Mouse (Mus musculus): ENCODE measurements around the gene Tmem144. TPM values are rescaled to one million over a fixed set of nuclear protein-coding genes. Genes with fewer than 3 reads are reported as not detected.
A peak's percentile ranks its signal among the peaks of the same experiment; 100 is the strongest.

Tmem144 gene
- 4.7 and 5.4 TPM in 2 replicates for polyA plus RNA-seq (2014; fragmentation: Nextera tagmentation; extraction: Ambion mirVana)

- Histone ChIP-seq H3K36me3 (ENCODE audit: control insufficient read depth, insufficient read depth, low read length) (no peaks in the 10 kb centered on the region), H3K4me2 (replicated peaks; ENCODE audit: low read depth, low read length) (no peak within 1 kb of the TSS), H3K9ac (ENCODE audit: low read depth, low read length) (no peak within 1 kb of the TSS), H3K4me3 (ENCODE audit: low read length) (no peak within 1 kb of the TSS), H3K4me1 (ENCODE audit: control insufficient read depth, insufficient read depth, low read length) (no peaks in the 10 kb centered on the region), H3K9me3 (ENCODE audit: control insufficient read depth, low read length) (no peaks in the 10 kb centered on the region), H3K27ac (ENCODE audit: low read depth, low read length) (no peak within 1 kb of the TSS), H3K27me3 (ENCODE audit: control insufficient read depth, insufficient read depth, low read length) (no peaks in the 10 kb centered on the region)
- WGBS, result 51% methylated on average over 8 of the region's 8 CpGs
- ATAC-seq (ENCODE audit: low FRiP score, low TSS enrichment), result peak; percentile 41; the same call in 1 of the 2 replicates
Observed at GRCm38 (mm10) chr3:79852654-79853166, at the start of gene Tmem144. TSS of gene Tmem144 (minus strand) at chr3:79852773.

- H3K9me3 ChIP-seq (ENCODE audit: control insufficient read depth, low read length), result no peaks in the 10 kb centered on the region
- whole genome bisulfite sequencing, result 90% methylated on average over 4 of the region's 4 CpGs
- no peak overlapping the region for H3K9ac ChIP-seq (ENCODE audit: low read depth, low read length)
- H3K27me3 ChIP-seq (ENCODE audit: control insufficient read depth, insufficient read depth, low read length), result no peaks in the 10 kb centered on the region
- H3K4me1 ChIP-seq (ENCODE audit: control insufficient read depth, insufficient read depth, low read length), result no peaks in the 10 kb centered on the region; the same call in 1 of the 2 replicates
- H3K27ac ChIP-seq (ENCODE audit: low read depth, low read length), result no peak overlapping the region
- no peak for ATAC-seq (ENCODE audit: low FRiP score, low TSS enrichment)
- no peak overlapping the region for H3K4me2 ChIP-seq (replicated peaks; ENCODE audit: low read depth, low read length)
- H3K4me3 ChIP-seq (ENCODE audit: low read length), result no peak overlapping the region
- no peaks in the 10 kb centered on the region for H3K36me3 ChIP-seq (ENCODE audit: control insufficient read depth, insufficient read depth, low read length)
Observed at GRCm38 (mm10) chr3:79901734-79902133, 49.2 kb upstream of the Tmem144 start.

GRCm38 (mm10) chr3:79901321-79901720 is 48.7 kb upstream of the Tmem144 start:
- no peak overlapping the region for H3K9ac ChIP-seq (ENCODE audit: low read depth, low read length)
- no peak overlapping the region for H3K4me2 ChIP-seq (replicated peaks; ENCODE audit: low read depth, low read length)
- WGBS, result 93% methylated on average over 6 of the region's 6 CpGs
- H3K4me3 ChIP-seq (ENCODE audit: low read length), result no peak overlapping the region
- no peaks in the 10 kb centered on the region for H3K36me3 ChIP-seq (ENCODE audit: control insufficient read depth, insufficient read depth, low read length)
- no peaks in the 10 kb centered on the region; the same call in 1 of the 2 replicates for H3K4me1 ChIP-seq (ENCODE audit: control insufficient read depth, insufficient read depth, low read length)
- H3K27me3 ChIP-seq (ENCODE audit: control insufficient read depth, insufficient read depth, low read length), result no peaks in the 10 kb centered on the region
- H3K9me3 ChIP-seq (ENCODE audit: control insufficient read depth, low read length), result no peaks in the 10 kb centered on the region
- peak; percentile 39; the same call in 1 of the 2 replicates for ATAC-seq (ENCODE audit: low FRiP score, low TSS enrichment)
- no peak overlapping the region for H3K27ac ChIP-seq (ENCODE audit: low read depth, low read length)

- WGBS, result 92% methylated on average over 2 of the region's 2 CpGs
- Histone ChIP-seq H3K36me3 (ENCODE audit: control insufficient read depth, insufficient read depth, low read length) (no peaks in the 10 kb centered on the region), H3K4me2 (replicated peaks; ENCODE audit: low read depth, low read length) (no peak overlapping the region), H3K27me3 (ENCODE audit: control insufficient read depth, insufficient read depth, low read length) (no peaks in the 10 kb centered on the region), H3K4me1 (ENCODE audit: control insufficient read depth, insufficient read depth, low read length) (no peaks in the 10 kb centered on the region; the same call in 1 of the 2 replicates), H3K9ac (ENCODE audit: low read depth, low read length) (no peak overlapping the region), H3K4me3 (ENCODE audit: low read length) (no peak overlapping the region), H3K27ac (ENCODE audit: low read depth, low read length) (no peak overlapping the region), H3K9me3 (ENCODE audit: control insufficient read depth, low read length) (no peaks in the 10 kb centered on the region)
- ATAC-seq (ENCODE audit: low FRiP score, low TSS enrichment), result no peak
Observed at GRCm38 (mm10) chr3:79900502-79900901, 47.9 kb upstream of the Tmem144 start.

- H3K9ac ChIP-seq (ENCODE audit: low read depth, low read length), result no peak overlapping the region
- H3K4me1 ChIP-seq (ENCODE audit: control insufficient read depth, insufficient read depth, low read length), result no peaks in the 10 kb centered on the region; the same call in 1 of the 2 replicates
- no peaks in the 10 kb centered on the region for H3K36me3 ChIP-seq (ENCODE audit: control insufficient read depth, insufficient read depth, low read length)
- H3K27ac ChIP-seq (ENCODE audit: low read depth, low read length), result no peak overlapping the region
- WGBS, result 88% methylated on average over 9 of the region's 9 CpGs
- H3K4me3 ChIP-seq (ENCODE audit: low read length), result no peak overlapping the region
- no peak for ATAC-seq (ENCODE audit: low FRiP score, low TSS enrichment)
- H3K9me3 ChIP-seq (ENCODE audit: control insufficient read depth, low read length), result no peaks in the 10 kb centered on the region
- H3K27me3 ChIP-seq (ENCODE audit: control insufficient read depth, insufficient read depth, low read length), result no peaks in the 10 kb centered on the region
- H3K4me2 ChIP-seq (replicated peaks; ENCODE audit: low read depth, low read length), result no peak overlapping the region
Observed at GRCm38 (mm10) chr3:79899906-79900305, 47.3 kb upstream of the Tmem144 start.

- no peak for ATAC-seq (ENCODE audit: low FRiP score, low TSS enrichment)
- no peak overlapping the region for H3K27ac ChIP-seq (ENCODE audit: low read depth, low read length)
- H3K4me1 ChIP-seq (ENCODE audit: control insufficient read depth, insufficient read depth, low read length), result no peaks in the 10 kb centered on the region
- H3K9ac ChIP-seq (ENCODE audit: low read depth, low read length), result no peak overlapping the region
- H3K4me3 ChIP-seq (ENCODE audit: low read length), result no peak overlapping the region
- no peaks in the 10 kb centered on the region for H3K9me3 ChIP-seq (ENCODE audit: control insufficient read depth, low read length)
- no peaks in the 10 kb centered on the region for H3K27me3 ChIP-seq (ENCODE audit: control insufficient read depth, insufficient read depth, low read length)
- H3K36me3 ChIP-seq (ENCODE audit: control insufficient read depth, insufficient read depth, low read length), result no peaks in the 10 kb centered on the region
- no peak overlapping the region for H3K4me2 ChIP-seq (replicated peaks; ENCODE audit: low read depth, low read length)
Observed at GRCm38 (mm10) chr3:79898514-79898913, 45.9 kb upstream of the Tmem144 start.

- Histone ChIP-seq H3K36me3 (ENCODE audit: control insufficient read depth, insufficient read depth, low read length) (no peaks in the 10 kb centered on the region), H3K4me2 (replicated peaks; ENCODE audit: low read depth, low read length) (no peak overlapping the region), H3K4me3 (ENCODE audit: low read length) (no peak overlapping the region), H3K27me3 (ENCODE audit: control insufficient read depth, insufficient read depth, low read length) (no peaks in the 10 kb centered on the region), H3K9ac (ENCODE audit: low read depth, low read length) (no peak overlapping the region), H3K4me1 (ENCODE audit: control insufficient read depth, insufficient read depth, low read length) (no peaks in the 10 kb centered on the region), H3K27ac (ENCODE audit: low read depth, low read length) (no peak overlapping the region), H3K9me3 (ENCODE audit: control insufficient read depth, low read length) (no peaks in the 10 kb centered on the region)
- WGBS, result 82% methylated on average over 13 of the region's 13 CpGs
- no peak for ATAC-seq (ENCODE audit: low FRiP score, low TSS enrichment)
Observed at GRCm38 (mm10) chr3:79897534-79898370, 45.2 kb upstream of the Tmem144 start.

GRCm38 (mm10) chr3:79887966-79888365 is 35.4 kb upstream of the Tmem144 start:
- 92% methylated on average over 2 of the region's 2 CpGs for WGBS
- Histone ChIP-seq H3K9me3 (ENCODE audit: control insufficient read depth, low read length) (no peaks in the 10 kb centered on the region), H3K27me3 (ENCODE audit: control insufficient read depth, insufficient read depth, low read length) (no peaks in the 10 kb centered on the region), H3K4me1 (ENCODE audit: control insufficient read depth, insufficient read depth, low read length) (peaks cover 13% of the 10 kb centered on the region), H3K4me2 (replicated peaks; ENCODE audit: low read depth, low read length) (peak overlapping the region; percentile 11), H3K4me3 (ENCODE audit: low read length) (peak overlapping the region; percentile 34; the same call in 1 of the 2 replicates), H3K27ac (ENCODE audit: low read depth, low read length) (no peak overlapping the region), H3K36me3 (ENCODE audit: control insufficient read depth, insufficient read depth, low read length) (no peaks in the 10 kb centered on the region), H3K9ac (ENCODE audit: low read depth, low read length) (no peak overlapping the region)
- ATAC-seq (ENCODE audit: low FRiP score, low TSS enrichment), result no peak

GRCm38 (mm10) chr3:79887161-79887855 is 34.7 kb upstream of the Tmem144 start:
- ATAC-seq (ENCODE audit: low FRiP score, low TSS enrichment), result no peak
- Histone ChIP-seq H3K9me3 (ENCODE audit: control insufficient read depth, low read length) (no peaks in the 10 kb centered on the region), H3K4me3 (ENCODE audit: low read length) (peak overlapping the region; percentile 34), H3K27me3 (ENCODE audit: control insufficient read depth, insufficient read depth, low read length) (no peaks in the 10 kb centered on the region), H3K4me2 (replicated peaks; ENCODE audit: low read depth, low read length) (peak overlapping the region; percentile 11), H3K9ac (ENCODE audit: low read depth, low read length) (no peak overlapping the region), H3K4me1 (ENCODE audit: control insufficient read depth, insufficient read depth, low read length) (peaks cover 13% of the 10 kb centered on the region), H3K27ac (ENCODE audit: low read depth, low read length) (no peak overlapping the region), H3K36me3 (ENCODE audit: control insufficient read depth, insufficient read depth, low read length) (no peaks in the 10 kb centered on the region)
- WGBS, result 50% methylated on average over 8 of the region's 8 CpGs
